Mouse (Mus musculus) MEL (cell line): ENCODE measurements at regions not wholly inside any gene's neighbourhood (a gene's known extent, or its start where the extent isn't known, plus 50 kb on each side); places are given as distances from the start of the nearest gene placed in this dataset.

Experiments
- CTCF ChIP-seq, 3 experiments: IDR thresholded peaks in 2 of 3; conservative IDR thresholded peaks in 1 of 3; 2 replicates each; pipeline ENCODE4 v1.5.1; 2011 to 2012; ENCODE audit warnings: low read length in 3 of 3, low read depth in 2 of 3, mild to moderate bottlenecking in 2 of 3, improper control_type of control experiment in 1 of 3, inconsistent platforms in 1 of 3, mixed read lengths in 1 of 3, moderate library complexity in 1 of 3; ENCODE audit not compliant: control insufficient read depth in 1 of 3, insufficient read depth in 1 of 3, poor library complexity in 1 of 3, severe bottlenecking in 1 of 3
- POLR2A ChIP-seq, 2 experiments: IDR thresholded peaks; 2 replicates each; pipeline ENCODE4 v1.6.1; 2011 to 2012; ENCODE audit warnings: low read length in 2 of 2, mild to moderate bottlenecking in 2 of 2, control low read depth in 1 of 2, improper control_type of control experiment in 1 of 2, low read depth in 1 of 2, moderate library complexity in 1 of 2; ENCODE audit not compliant: control insufficient read depth in 1 of 2, insufficient read depth in 1 of 2, poor library complexity in 1 of 2
- TBP ChIP-seq: IDR thresholded peaks from 2 replicates; pipeline ENCODE4 v1.8.0; 2011; ENCODE audit warnings: low read depth, low read length, improper control_type of control experiment

- TF ChIP-seq TBP (no peak), POLR2A (IDR thresholded peaks at IDR 0.05; ENCODE audit: control insufficient read depth in 1 of 2, insufficient read depth in 1 of 2, low read depth in 1 of 2, low read length in 2 of 2, poor library complexity in 1 of 2) (no peak), CTCF (IDR thresholded peaks at IDR 0.05 in 2 of 3, conservative IDR thresholded peaks at IDR 0.05 in 1 of 3; ENCODE audit: control insufficient read depth in 1 of 3, insufficient read depth in 1 of 3, low read depth in 2 of 3, low read length in 3 of 3, poor library complexity in 1 of 3, severe bottlenecking in 1 of 3) (no peak)
Measured at GRCm38 (mm10) chr1:98273966-98274616, 146.8 kb upstream of the Slco6d1 start.
